Mouse (Mus musculus) induced T-regulatory cell, adult 2 months (primary cell): ENCODE measurements around the gene Ficd.

Source experiments
- DNase-seq: peaks from one replicate; pipeline ENCODE4 v3.0.0-alpha.2; 2012; ENCODE audit warnings: low read depth

The Ficd gene

GRCm38 (mm10) chr5:113730641-113731121, 4.9 kb upstream of the Ficd start:
- DNase-seq = no peak

- DNase-seq = no peak
Observed at GRCm38 (mm10) chr5:113731174-113731573, 4.4 kb upstream of the Ficd start.

- peak; percentile 72 for DNase-seq
Observed at GRCm38 (mm10) chr5:113732182-113732581, 3.4 kb upstream of the Ficd start.

- DNase-seq = peak; percentile 29
Observed at GRCm38 (mm10) chr5:113734376-113734775, 1.2 kb upstream of the Ficd start.

GRCm38 (mm10) chr5:113735023-113735344, 619 bp upstream of the Ficd start:
- DNase-seq = no peak

- no peak for DNase-seq
Observed at GRCm38 (mm10) chr5:113736113-113736502, 505 bp downstream of the Ficd start.

GRCm38 (mm10) chr5:113736522-113737164, 1.0 kb downstream of the Ficd start:
- no peak for DNase-seq

GRCm38 (mm10) chr5:113737607-113738237, 2.1 kb downstream of the Ficd start:
- no peak for DNase-seq

- no peak for DNase-seq
Observed at GRCm38 (mm10) chr5:113747629-113748028, 12.0 kb downstream of the Ficd start.

- no peak for DNase-seq
Observed at GRCm38 (mm10) chr5:113748556-113749331, 13.1 kb downstream of the Ficd start.

GRCm38 (mm10) chr5:113751521-113752157, 16.0 kb downstream of the Ficd start:
- no peak for DNase-seq

- no peak for DNase-seq
Observed at GRCm38 (mm10) chr5:113755347-113756030, 19.9 kb downstream of the Ficd start.

- DNase-seq = no peak
Observed at GRCm38 (mm10) chr5:113761585-113761984, 26.0 kb downstream of the Ficd start.

GRCm38 (mm10) chr5:113764426-113764825, 28.8 kb downstream of the Ficd start:
- DNase-seq = no peak

- DNase-seq = no peak
Observed at GRCm38 (mm10) chr5:113765641-113766526, 30.3 kb downstream of the Ficd start.

GRCm38 (mm10) chr5:113768806-113769205, 33.2 kb downstream of the Ficd start:
- DNase-seq = no peak

GRCm38 (mm10) chr5:113771213-113772162, 35.9 kb downstream of the Ficd start:
- peak; percentile 95 for DNase-seq

- peak; percentile 97 for DNase-seq
Observed at GRCm38 (mm10) chr5:113772450-113772895, 36.9 kb downstream of the Ficd start, which contains the start of the genes Sart3 and Iscu. Gene Sart3, minus strand, starts transcription at chr5:113772510. Gene Iscu, plus strand, starts transcription at chr5:113772748.

GRCm38 (mm10) chr5:113772905-113773519, 37.4 kb downstream of the Ficd start:
- no peak for DNase-seq
